Mouse (Mus musculus): ENCODE measurements around the gene Gm19345. TPM values are rescaled to one million over a fixed set of nuclear protein-coding genes. Genes with fewer than 3 reads are reported as not detected.
A peak's percentile ranks its signal among the peaks of the same experiment; 100 is the strongest.

Gene Gm19345
- total RNA-seq, 1 experiment from 2014 or later: not detected

- no peak for ATAC-seq (replicated peaks; ENCODE audit: low read depth, poor library complexity, severe bottlenecking)
Observed at GRCm38 (mm10) chr7:19866490-19866889, 14.7 kb downstream of the Gm19345 start.

GRCm38 (mm10) chr7:19867751-19868399, 16.1 kb downstream of the Gm19345 start:
- ATAC-seq (replicated peaks; ENCODE audit: low read depth, poor library complexity, severe bottlenecking): no peak

- ATAC-seq (replicated peaks; ENCODE audit: low read depth, poor library complexity, severe bottlenecking): peak; percentile 91
Observed at GRCm38 (mm10) chr7:19871137-19871621, 19.4 kb downstream of the Gm19345 start.

GRCm38 (mm10) chr7:19871943-19872601, 20.3 kb downstream of the Gm19345 start:
- ATAC-seq (replicated peaks; ENCODE audit: low read depth, poor library complexity, severe bottlenecking): no peak

GRCm38 (mm10) chr7:19875948-19876682, 24.3 kb downstream of the Gm19345 start:
- ATAC-seq (replicated peaks; ENCODE audit: low read depth, poor library complexity, severe bottlenecking): peak; percentile 49

GRCm38 (mm10) chr7:19876781-19877425, 25.1 kb downstream of the Gm19345 start:
- ATAC-seq (replicated peaks; ENCODE audit: low read depth, poor library complexity, severe bottlenecking): peak; percentile 67

- no peak for ATAC-seq (replicated peaks; ENCODE audit: low read depth, poor library complexity, severe bottlenecking)
Observed at GRCm38 (mm10) chr7:19880754-19881153, 29.0 kb downstream of the Gm19345 start.

- ATAC-seq (replicated peaks; ENCODE audit: low read depth, poor library complexity, severe bottlenecking): no peak
Observed at GRCm38 (mm10) chr7:19887849-19888248, 36.0 kb downstream of the Gm19345 start, which contains the start of gene Ceacam19. TSS of gene Ceacam19 (minus strand) at chr7:19887965.

GRCm38 (mm10) chr7:19889881-19890280, 38.1 kb downstream of the Gm19345 start:
- peak; percentile 69; the same call in 1 of the 2 replicates for ATAC-seq (replicated peaks; ENCODE audit: low read depth, poor library complexity, severe bottlenecking)

Other genes starting within 250 kb of the Gm19345 start
- 27.3 and 33.4 TPM in 2 replicates for gene Clasrp, start 247.5 kb upstream of the Gm19345 start, total RNA-seq (2017)
- 2.8 and 3.1 TPM in 2 replicates for gene Relb, start 222.6 kb upstream of the Gm19345 start, total RNA-seq (2017)
- 28.0 and 29.1 TPM in 2 replicates for gene Clptm1, start 187.0 kb upstream of the Gm19345 start, total RNA-seq (2017)
- gene Apoc2, start 174.1 kb upstream of the Gm19345 start, total RNA-seq (2017): not detected in 2 replicates
- gene Gm44805, start 170.6 kb upstream of the Gm19345 start, total RNA-seq (2017): not detected in 2 replicates
- gene Apoc4, start 170.5 kb upstream of the Gm19345 start, total RNA-seq (2017): not detected in 2 replicates
- gene Apoc1, start 159.3 kb upstream of the Gm19345 start, total RNA-seq (2017): 7.3 TPM in 1 of 2 replicates, not detected in the other
- 659 and 679 TPM in 2 replicates for gene Apoe, start 152.8 kb upstream of the Gm19345 start, total RNA-seq (2017)
- 40.1 and 47.0 TPM in 2 replicates for gene Tomm40, start 136.6 kb upstream of the Gm19345 start, total RNA-seq (2017)
- 0.73 and 2.5 TPM in 2 replicates for gene Nectin2, start 101.5 kb upstream of the Gm19345 start, total RNA-seq (2017)
- gene Bcam, start 81.0 kb upstream of the Gm19345 start, total RNA-seq (2017): 0.32 TPM in 1 of 2 replicates, not detected in the other
- gene Cblc, start 55.2 kb upstream of the Gm19345 start, total RNA-seq (2017): not detected in 2 replicates
- 1.6 and 2.4 TPM in 2 replicates for gene Bcl3, start 29.2 kb upstream of the Gm19345 start, total RNA-seq (2017)
- not detected in 2 replicates for gene Ceacam16, start 9.3 kb downstream of the Gm19345 start, total RNA-seq (2017)
- not detected in 2 replicates for gene Ceacam19, start 36.0 kb downstream of the Gm19345 start, total RNA-seq (2017)
- gene Pvr, start 69.2 kb downstream of the Gm19345 start, total RNA-seq (2017): 7.7 and 9.7 TPM in 2 replicates
- 0.29 and 0.46 TPM in 2 replicates for gene Igsf23, start 98.8 kb downstream of the Gm19345 start, total RNA-seq (2017)
- gene Ceacam20, start 113.4 kb downstream of the Gm19345 start, total RNA-seq (2017): not detected in 2 replicates
- not detected in 2 replicates for gene Nlrp9b, start 139.5 kb downstream of the Gm19345 start, total RNA-seq (2017)
- gene Vmn1r91, start 247.7 kb downstream of the Gm19345 start, total RNA-seq (2017): not detected in 2 replicates